ENCODE assay signal across 10 mouse cellular contexts in the genomic region with DNA sequence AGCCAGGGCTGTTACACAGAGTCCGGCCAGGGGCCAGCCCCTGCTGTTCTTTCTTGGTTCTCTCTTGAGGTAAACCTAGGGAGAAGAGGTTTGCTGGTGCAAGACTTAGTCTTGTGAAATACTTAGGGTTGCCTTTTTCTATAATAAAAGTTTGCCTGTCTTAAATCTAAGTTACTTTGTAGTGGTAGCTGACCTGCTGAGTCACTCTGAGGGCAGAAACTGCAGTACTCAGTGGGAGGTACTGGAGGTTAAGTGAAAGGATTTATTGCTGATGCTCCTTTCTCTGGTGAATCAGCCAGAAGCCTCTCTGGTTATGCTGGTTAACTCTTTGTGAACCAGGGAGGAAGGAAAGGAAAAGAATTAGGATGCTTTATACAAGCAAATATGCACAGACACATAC.
"Had no signal": no experiment of that assay in that cellular context is flagged by ENCODE, and none has a peak within 500 bp of the region (broad histone marks: within the 10 kb centered on the region; RNA-seq: fewer than 3 reads in every experiment).

No protein-coding gene starts in this region.

- DNase-seq: kidney, postnatal 4 days; liver; liver, embryonic 13.5 days; lung, adult 18-20 months; right cerebral cortex, postnatal 14 days; thymus, postnatal 36 days had no signal

- H3K4me3 ChIP-seq: layer of hippocampus, adult 2 months; limb, embryonic 12.5 days; liver, embryonic 13.5 days; midbrain, embryonic 12.5 days had no signal

- H3K4me1 ChIP-seq: liver, embryonic 13.5 days; midbrain, embryonic 12.5 days had no signal

- H3K36me3 ChIP-seq: limb, embryonic 12.5 days; liver, embryonic 13.5 days; midbrain, embryonic 12.5 days had no signal

- H3K27ac ChIP-seq: kidney, postnatal 0 days; layer of hippocampus, adult 2 months; limb, embryonic 12.5 days; liver, embryonic 13.5 days; midbrain, embryonic 12.5 days had no signal

- H3K27me3 ChIP-seq: limb, embryonic 12.5 days; liver, embryonic 13.5 days; midbrain, embryonic 12.5 days had no signal
